Mouse (Mus musculus) embryonic facial prominence, embryonic 11.5 days (tissue): ENCODE data around the gene D1Pas1. TPM values are rescaled to one million over a fixed set of nuclear protein-coding genes. Genes with fewer than 3 reads are reported as not detected.

Experiments
- ATAC-seq: fragments of 200-750 bp; cut with Nextera tagmentation; replicated peaks from 2 replicates; pipeline ENCODE4 v1.8.0; 2017; ENCODE audit warnings: low read depth; ENCODE audit not compliant: insufficient number of reproducible peaks, low FRiP score, low TSS enrichment
- DNase-seq: peaks from one replicate; pipeline ENCODE4 v3.0.0-alpha.2; 2015; ENCODE audit warnings: low spot score
- H3K27ac ChIP-seq: fragments of 300-500 bp; sonication (generic); replicated peaks from 2 replicates; pipeline ENCODE4 v1.5.1; 2014; ENCODE audit warnings: mild to moderate bottlenecking, low read depth, low read length, control low read depth
- H3K27me3 ChIP-seq: fragments of 300-500 bp; sonication (generic); 2 replicates; pipeline ENCODE4 v1.6.1; 2014; ENCODE audit warnings: mild to moderate bottlenecking, low read length, moderate library complexity, mixed read lengths; ENCODE audit not compliant: control insufficient read depth, insufficient read depth
- H3K36me3 ChIP-seq: fragments of 300-500 bp; sonication (generic); replicated peaks from 2 replicates; pipeline ENCODE4 v1.6.1; 2014; ENCODE audit warnings: low read depth, mild to moderate bottlenecking, low read length, moderate library complexity, mixed read lengths; ENCODE audit not compliant: control insufficient read depth, insufficient read depth
- H3K4me1 ChIP-seq: fragments of 300-500 bp; sonication (generic); 2 replicates; pipeline ENCODE4 v1.6.1; 2014; ENCODE audit warnings: low read length, mixed read lengths; ENCODE audit not compliant: control insufficient read depth, insufficient read depth
- H3K4me2 ChIP-seq: fragments of 300-500 bp; sonication (generic); 2 replicates; pipeline ENCODE4 v1.6.1; 2014; ENCODE audit warnings: low read depth, mild to moderate bottlenecking, control low read depth, low read length, moderate library complexity
- H3K4me3 ChIP-seq: fragments of 300-500 bp; sonication (generic); 2 replicates; pipeline ENCODE4 v1.5.1; 2014; ENCODE audit warnings: low read depth, low read length, control low read depth
- H3K9ac ChIP-seq: fragments of 300-500 bp; sonication (generic); replicated peaks from 2 replicates; pipeline ENCODE4 v1.6.1; 2014; ENCODE audit warnings: mild to moderate bottlenecking, control low read depth, low read length
- H3K9me3 ChIP-seq: fragments of 300-500 bp; sonication (generic); replicated peaks from 2 replicates; pipeline ENCODE4 v1.6.1; 2016; ENCODE audit warnings: mild to moderate bottlenecking, low read length, inconsistent platforms, mixed read lengths; ENCODE audit not compliant: control insufficient read depth
- WGBS: fragments of 180-500 bp; shearing (Covaris S2); extraction: QIAGEN DNeasy Blood & Tissue Kit; methylation state at CpG from one replicate; pipeline ENCODE4 v1.1.7; 2014; 5-methylcytosine and 5-hydroxymethylcytosine counted together
- polyA plus RNA-seq: library from polyadenylated mRNA; unstranded; fragments of >200 nt; fragmentation: Nextera tagmentation; extraction: Ambion mirVana; gene quantifications from 2 replicates; pipeline ENCODE4 v1.2.1, GENCODE M21; 2014

D1Pas1 gene
- polyA plus RNA-seq, 1 experiment from 2014 or later, result not detected

GRCm38 (mm10) chr1:186930160-186930887 lies 36.9 kb upstream of the D1Pas1 start:
- ATAC-seq (no peak), DNase-seq (no peak)
- Histone ChIP-seq H3K4me1 (no peaks in the 10 kb centered on the region), H3K9ac (no peak overlapping the region), H3K4me3 (no peak overlapping the region), H3K27me3 (no peaks in the 10 kb centered on the region), H3K27ac (no peak overlapping the region), H3K4me2 (no peak overlapping the region), H3K36me3 (no peaks in the 10 kb centered on the region), H3K9me3 (no peaks in the 10 kb centered on the region)
- 79% methylated on average over 13 of the region's 13 CpGs for WGBS

GRCm38 (mm10) chr1:186930888-186931233 lies 36.4 kb upstream of the D1Pas1 start:
- H3K9me3 ChIP-seq, result no peaks in the 10 kb centered on the region
- no peaks in the 10 kb centered on the region for H3K27me3 ChIP-seq
- H3K4me3 ChIP-seq, result no peak overlapping the region

GRCm38 (mm10) chr1:186934205-186934604 lies 33.0 kb upstream of the D1Pas1 start:
- no peaks in the 10 kb centered on the region for H3K36me3 ChIP-seq
- DNase-seq (no peak), ATAC-seq (no peak)
- no peak overlapping the region for H3K4me2 ChIP-seq
- 95% methylated on average over 1 of the region's 1 CpGs for WGBS
- H3K27ac ChIP-seq, result no peak overlapping the region
- H3K27me3 ChIP-seq, result no peaks in the 10 kb centered on the region
- no peaks in the 10 kb centered on the region for H3K9me3 ChIP-seq
- no peaks in the 10 kb centered on the region for H3K4me1 ChIP-seq
- H3K9ac ChIP-seq, result no peak overlapping the region
- H3K4me3 ChIP-seq, result no peak overlapping the region

More at GRCm38 (mm10) chr1:186930888-186931233, 36.4 kb upstream of the D1Pas1 start:
- Histone ChIP-seq H3K27ac (no peak overlapping the region), H3K9ac (no peak overlapping the region), H3K4me2 (no peak overlapping the region), H3K4me1 (no peaks in the 10 kb centered on the region), H3K36me3 (no peaks in the 10 kb centered on the region)
- ATAC-seq (no peak), DNase-seq (no peak)
- WGBS, result 90% methylated on average over 6 of the region's 6 CpGs

GRCm38 (mm10) chr1:186952381-186952780 lies 14.8 kb upstream of the D1Pas1 start:
- no peaks in the 10 kb centered on the region for H3K9me3 ChIP-seq
- 70% methylated on average over 4 of the region's 4 CpGs for WGBS
- ATAC-seq (no peak), DNase-seq (no peak)
- no peaks in the 10 kb centered on the region for H3K4me1 ChIP-seq
- H3K27me3 ChIP-seq, result no peaks in the 10 kb centered on the region
- no peak overlapping the region for H3K9ac ChIP-seq
- no peaks in the 10 kb centered on the region for H3K36me3 ChIP-seq
- no peak overlapping the region for H3K4me2 ChIP-seq
- no peak overlapping the region for H3K4me3 ChIP-seq
- no peak overlapping the region for H3K27ac ChIP-seq

- Histone ChIP-seq H3K4me3 (no peak overlapping the region), H3K27ac (no peak overlapping the region), H3K9me3 (no peaks in the 10 kb centered on the region), H3K27me3 (no peaks in the 10 kb centered on the region), H3K4me2 (no peak overlapping the region), H3K9ac (no peak overlapping the region), H3K36me3 (no peaks in the 10 kb centered on the region), H3K4me1 (no peaks in the 10 kb centered on the region)
- 71% methylated on average over 4 of the region's 4 CpGs for WGBS
- no peak for ATAC-seq
- no peak for DNase-seq
Observed at GRCm38 (mm10) chr1:186954591-186954990, 12.6 kb upstream of the D1Pas1 start.

- H3K27ac ChIP-seq, result no peak overlapping the region
- H3K4me1 ChIP-seq, result no peaks in the 10 kb centered on the region
- peak; percentile 30 for DNase-seq
- 53% methylated on average over 4 of the region's 4 CpGs for WGBS
- no peaks in the 10 kb centered on the region for H3K27me3 ChIP-seq
- no peak overlapping the region for H3K4me2 ChIP-seq
- no peak overlapping the region for H3K9ac ChIP-seq
- H3K36me3 ChIP-seq, result no peaks in the 10 kb centered on the region
- no peak for ATAC-seq
- H3K4me3 ChIP-seq, result no peak overlapping the region
- H3K9me3 ChIP-seq, result no peaks in the 10 kb centered on the region
Observed at GRCm38 (mm10) chr1:186959380-186959779, 7.8 kb upstream of the D1Pas1 start.

GRCm38 (mm10) chr1:186964143-186964875 lies 2.9 kb upstream of the D1Pas1 start:
- no peaks in the 10 kb centered on the region for H3K4me1 ChIP-seq
- 71% methylated on average over 4 of the region's 4 CpGs for WGBS
- no peak overlapping the region for H3K4me3 ChIP-seq
- 0 out of 2 replicates have a peak, but pooled peaks cover 9% of the 10 kb centered on the region for H3K9me3 ChIP-seq
- ATAC-seq, result no peak
- no peak overlapping the region for H3K27ac ChIP-seq
- H3K4me2 ChIP-seq, result no peak overlapping the region
- H3K9ac ChIP-seq, result no peak overlapping the region
- no peaks in the 10 kb centered on the region for H3K36me3 ChIP-seq
- H3K27me3 ChIP-seq, result no peaks in the 10 kb centered on the region
- no peak for DNase-seq

GRCm38 (mm10) chr1:186967926-186968325 lies 710 bp downstream of the D1Pas1 start:
- H3K9ac ChIP-seq, result no peak overlapping the region
- H3K27ac ChIP-seq, result no peak overlapping the region
- no peaks in the 10 kb centered on the region for H3K27me3 ChIP-seq
- DNase-seq, result no peak
- no peaks in the 10 kb centered on the region for H3K4me1 ChIP-seq
- 0 out of 2 replicates have a peak, but pooled peaks cover 9% of the 10 kb centered on the region for H3K9me3 ChIP-seq
- ATAC-seq, result no peak
- H3K4me3 ChIP-seq, result no peak overlapping the region
- no peak overlapping the region for H3K4me2 ChIP-seq
- no peaks in the 10 kb centered on the region for H3K36me3 ChIP-seq
- WGBS, result 93% methylated on average over 34 of the region's 34 CpGs
